Mouse (Mus musculus) cerebellum, adult 2 months (tissue): Measurements from ENCODE around the gene Arid5b.

Source experiments
- CTCF ChIP-seq: fragments of 200-500 bp; IDR thresholded peaks from 2 replicates; pipeline ENCODE4 v1.5.1; 2011; ENCODE audit warnings: low read depth, mild to moderate bottlenecking, control low read depth, low read length, moderate library complexity, borderline replicate concordance; ENCODE audit not compliant: insufficient read depth
- POLR2A ChIP-seq: fragments of 200-500 bp; IDR thresholded peaks from 2 replicates; pipeline ENCODE4 v1.6.1; 2011; ENCODE audit warnings: low read length, control low read depth, borderline replicate concordance; ENCODE audit not compliant: insufficient read depth

DNA sequence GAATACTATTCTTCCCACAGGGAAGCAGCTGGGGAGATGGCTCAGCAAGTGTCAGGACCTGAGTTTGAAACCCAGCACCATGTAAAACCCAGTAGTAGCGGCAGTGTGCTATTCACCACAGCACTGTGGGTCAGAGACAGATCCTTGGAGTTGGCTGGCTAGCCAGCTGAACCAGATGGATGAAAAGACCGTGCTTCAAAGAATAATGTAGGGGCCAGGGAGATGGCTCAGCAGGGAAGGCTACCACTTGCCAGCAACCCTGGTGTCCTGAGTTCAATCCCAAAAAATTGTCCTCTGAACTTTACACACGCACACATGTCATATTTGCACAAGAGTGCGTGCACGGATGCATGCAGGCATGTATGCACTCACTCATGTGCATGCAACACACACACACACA lies 164.9 kb downstream of the Arid5b start:
- TF ChIP-seq CTCF (no peak), POLR2A (no peak)
